Comparison of ENCODE assay signal across 27 mouse cellular contexts in the genomic region with DNA sequence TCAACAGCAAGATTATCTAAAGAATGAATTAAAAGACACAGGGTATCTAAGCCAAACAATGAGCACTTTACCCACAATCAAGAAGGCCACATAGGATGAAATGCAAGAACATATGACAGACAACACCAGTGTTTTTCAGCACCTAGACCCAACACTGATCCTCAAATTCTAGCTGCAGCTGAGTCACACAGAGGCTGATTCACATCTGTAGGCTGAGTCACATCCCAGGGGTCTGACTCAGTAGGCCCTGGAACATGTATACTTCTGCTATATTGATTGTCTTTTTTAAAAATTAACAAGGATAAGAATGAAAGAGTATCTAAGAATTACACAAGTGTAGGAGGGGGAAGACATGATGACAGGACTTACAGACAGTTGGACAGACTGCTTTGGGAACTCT.
DNase-seq lines count a peak whose midpoint lies in the region; ATAC-seq and TF ChIP-seq lines count a peak whose summit lies in the region.
"Had no signal": no experiment of that assay in that cellular context is flagged by ENCODE, and none has a peak within 500 bp of the region (broad histone marks: within the 10 kb centered on the region; RNA-seq: fewer than 3 reads in every experiment).

No protein-coding gene starts in this region.

- no peak overlapping the region for H3ac ChIP-seq in C2C12 (ENCODE audit: control insufficient read depth, insufficient read length, low read depth)

- no peak for ATAC-seq in erythroblast, adult 5-6 weeks (replicated peaks; ENCODE audit: low FRiP score, poor library complexity, severe bottlenecking)
- ATAC-seq in forebrain, embryonic 11.5 days (replicated peaks; ENCODE audit: low FRiP score), result no peak
- ATAC-seq: forebrain, embryonic 13.5 days; hindbrain, postnatal 0 days; intestine, embryonic 15.5 days; midbrain, embryonic 16.5 days had no signal

- no peaks in the 10 kb centered on the region for H3K9me3 ChIP-seq in forebrain, embryonic 11.5 days (ENCODE audit: control insufficient read depth, low read length)
- H3K9me3 ChIP-seq: embryonic facial prominence, embryonic 13.5 days; forebrain, embryonic 13.5 days; heart, embryonic 15.5 days; hindbrain, embryonic 12.5 days; intestine, embryonic 15.5 days; limb, embryonic 13.5 days; lung, embryonic 15.5 days had no signal

- no peak overlapping the region for H3K27ac ChIP-seq in forebrain, embryonic 11.5 days (ENCODE audit: low read depth, low read length)
- H3K27ac ChIP-seq: embryonic facial prominence, embryonic 13.5 days; forebrain, embryonic 13.5 days; heart, embryonic 15.5 days; hindbrain, embryonic 12.5 days; hindbrain, postnatal 0 days; intestine, embryonic 15.5 days; layer of hippocampus, adult 2 months; left cerebral cortex, adult 2 months; limb, embryonic 13.5 days; lung, embryonic 15.5 days had no signal

- no peaks in the 10 kb centered on the region for H3K27me3 ChIP-seq in C2C12 (ENCODE audit: control insufficient read depth, insufficient read depth, insufficient read length)
- H3K27me3 ChIP-seq in forebrain, embryonic 11.5 days (ENCODE audit: control insufficient read depth, insufficient read depth, low read length), result no peaks in the 10 kb centered on the region
- H3K27me3 ChIP-seq: embryonic facial prominence, embryonic 13.5 days; forebrain, embryonic 13.5 days; heart, embryonic 15.5 days; hindbrain, embryonic 12.5 days; intestine, embryonic 15.5 days; limb, embryonic 13.5 days; lung, embryonic 15.5 days had no signal

- no peaks in the 10 kb centered on the region for H3K79me3 ChIP-seq in C2C12 (ENCODE audit: low read depth)

- H3K79me2 ChIP-seq in C2C12 (ENCODE audit: control insufficient read depth, insufficient read depth), result no peaks in the 10 kb centered on the region

- no peak overlapping the region for H3K4me2 ChIP-seq in forebrain, embryonic 11.5 days (ENCODE audit: low read depth, low read length, severe bottlenecking)
- H3K4me2 ChIP-seq: embryonic facial prominence, embryonic 13.5 days; forebrain, embryonic 13.5 days; heart, embryonic 15.5 days; hindbrain, embryonic 12.5 days; intestine, embryonic 15.5 days; limb, embryonic 13.5 days; liver, embryonic 11.5 days; lung, embryonic 15.5 days; midbrain, embryonic 11.5 days had no signal

- no peak for TF ChIP-seq CTCF in C2C12 (IDR thresholded peaks at IDR 0.05; ENCODE audit: control insufficient read depth, insufficient read depth, insufficient read length)

- DNase-seq in 3134 (ENCODE audit: extremely low read depth, insufficient read length, low spot score) (peak; percentile 32), NIH3T3 (ENCODE audit: low read depth) (peak; percentile 85)
- peak; percentile 21 for DNase-seq in adrenal gland, postnatal 25 days
- DNase-seq in cerebellum, adult 18-20 months, result no peak
- DNase-seq in forebrain, embryonic 11.5 days (ENCODE audit: low spot score), result no peak
- no peak for DNase-seq in thymus, postnatal 10 days (ENCODE audit: low spot score in 2 of 2)
- DNase-seq: cerebellum, adult 9-10 months; embryo, embryonic 11 days; gastrocnemius, postnatal 10 days; kidney, adult 2 months; kidney, postnatal 36 days had no signal

- no peak overlapping the region for H3K4me3 ChIP-seq in C2C12 (ENCODE audit: insufficient read depth, poor library complexity, severe bottlenecking)
- no peak overlapping the region for H3K4me3 ChIP-seq in forebrain, embryonic 11.5 days (ENCODE audit: low read depth, low read length)
- H3K4me3 ChIP-seq: embryonic facial prominence, embryonic 13.5 days; erythroblast, embryonic 14.5 days; forebrain, embryonic 13.5 days; heart, embryonic 15.5 days; hindbrain, embryonic 12.5 days; intestine, embryonic 15.5 days; layer of hippocampus, adult 2 months; left cerebral cortex, adult 2 months; limb, embryonic 13.5 days; lung, embryonic 15.5 days had no signal

- H3K9ac ChIP-seq in forebrain, embryonic 11.5 days (ENCODE audit: low read length), result no peak overlapping the region
- H3K9ac ChIP-seq: embryonic facial prominence, embryonic 13.5 days; forebrain, embryonic 13.5 days; heart, embryonic 15.5 days; hindbrain, embryonic 12.5 days; intestine, embryonic 15.5 days; limb, embryonic 13.5 days; lung, embryonic 15.5 days had no signal

- H3K36me3 ChIP-seq in C2C12 (ENCODE audit: control insufficient read depth, insufficient read depth), result no peaks in the 10 kb centered on the region
- no peaks in the 10 kb centered on the region for H3K36me3 ChIP-seq in forebrain, embryonic 11.5 days (ENCODE audit: control insufficient read depth, insufficient read depth, low read length)
- H3K36me3 ChIP-seq: embryonic facial prominence, embryonic 13.5 days; heart, embryonic 15.5 days; hindbrain, embryonic 12.5 days; intestine, embryonic 15.5 days; limb, embryonic 13.5 days; lung, embryonic 15.5 days had no signal

- H3K4me1 ChIP-seq in forebrain, embryonic 11.5 days (replicated peaks; ENCODE audit: control insufficient read depth, insufficient read depth, low read length), result no peaks in the 10 kb centered on the region
- H3K4me1 ChIP-seq: embryonic facial prominence, embryonic 13.5 days; forebrain, embryonic 13.5 days; heart, embryonic 15.5 days; hindbrain, embryonic 12.5 days; intestine, embryonic 15.5 days; limb, embryonic 13.5 days; lung, embryonic 15.5 days had no signal

TF ChIP-seq in C2C12, 6 proteins besides CTCF, POLR2A, EP300 and RAD21:
- TF ChIP-seq MYOG (IDR thresholded peaks at IDR 0.05; ENCODE audit: control insufficient read depth, extremely low read depth, insufficient read length) (no peak), USF1 (IDR thresholded peaks at IDR 0.05; ENCODE audit: low read depth) (no peak), MYOD1 (IDR thresholded peaks at IDR 0.05; ENCODE audit: control insufficient read depth, insufficient read length, low read depth) (peak; percentile 65), CEBPB (IDR thresholded peaks at IDR 0.05; ENCODE audit: low read depth) (no peak), MAX (IDR thresholded peaks at IDR 0.05) (no peak), FOSL1 (IDR thresholded peaks at IDR 0.05; ENCODE audit: insufficient read depth, low read length, poor library complexity, severe bottlenecking) (peak; percentile 97)

Comparison
In these comparisons a context has a peak if more than half of its experiments do, and no peak if none do; other contexts are left out.
1. DNase-seq: peak in 3134 (single experiment), NIH3T3 (single experiment) and adrenal gland, postnatal 25 days (single experiment); none in cerebellum, adult 18-20 months (0 of 2), forebrain, embryonic 11.5 days (single experiment) and thymus, postnatal 10 days (0 of 2).